Mouse (Mus musculus): ENCODE measurements around the gene Arf4. TPM values are rescaled to one million over a fixed set of nuclear protein-coding genes. Genes with fewer than 3 reads are reported as not detected.
"Not testable (repeated sequence)": the region's sequence is repeated elsewhere in the genome, so short reads cannot be mapped to it uniquely, and the experiment has no call there.

Gene Arf4
- polyA plus RNA-seq, 1 experiment: 122 TPM

GRCm38 (mm10) chr14:26658178-26658577 is 20.3 kb downstream of the Arf4 start:
- Histone ChIP-seq H3K4me3 (replicated peaks; ENCODE audit: extremely low read depth, low read depth, low read length) (no peak overlapping the region), H3K4me1 (ENCODE audit: control insufficient read depth, insufficient read depth, low read length) (no peaks in the 10 kb centered on the region)
- TF ChIP-seq CTCF (IDR thresholded peaks at IDR 0.05; ENCODE audit: insufficient read depth, low read length): no peak
- no peak for TF ChIP-seq POLR2A (IDR thresholded peaks at IDR 0.05; ENCODE audit: borderline replicate concordance, extremely low read depth, low read depth, low read length)
- DNase-seq: no peak

DNA sequence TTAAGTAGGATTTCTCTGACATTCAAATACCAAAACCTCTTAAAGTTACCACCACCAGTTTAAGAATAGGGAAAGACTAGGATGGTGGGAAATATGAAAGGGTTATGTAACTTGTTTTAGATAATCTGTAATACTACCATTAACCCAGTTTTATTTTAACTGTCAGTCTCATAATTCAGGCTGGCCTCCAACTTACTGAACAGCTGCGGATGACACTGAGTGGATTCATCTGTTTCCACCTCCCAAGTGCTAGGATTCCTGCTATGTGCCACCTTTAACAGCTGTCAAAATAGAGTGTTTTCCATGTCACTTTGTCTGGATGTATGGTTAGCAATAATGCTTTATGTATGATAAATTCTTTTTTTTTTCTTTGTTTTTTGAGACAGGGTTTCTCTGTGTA is 22.4 kb downstream of the Arf4 start:
- WGBS: 84% methylated on average over 1 of the region's 1 CpGs
- TF ChIP-seq POLR2A (IDR thresholded peaks at IDR 0.05; ENCODE audit: borderline replicate concordance, extremely low read depth, low read depth, low read length) (no peak), CTCF (IDR thresholded peaks at IDR 0.05; ENCODE audit: insufficient read depth, low read length) (no peak)
- Histone ChIP-seq H3K4me3 (replicated peaks; ENCODE audit: extremely low read depth, low read depth, low read length) (no peak overlapping the region), H3K4me1 (ENCODE audit: control insufficient read depth, insufficient read depth, low read length) (no peaks in the 10 kb centered on the region)
- DNase-seq: no peak

- TF ChIP-seq CTCF (IDR thresholded peaks at IDR 0.05; ENCODE audit: insufficient read depth, low read length) (no peak), POLR2A (IDR thresholded peaks at IDR 0.05; ENCODE audit: borderline replicate concordance, extremely low read depth, low read depth, low read length) (no peak)
- 78% methylated on average over 3 of the region's 3 CpGs for WGBS
- Histone ChIP-seq H3K4me3 (replicated peaks; ENCODE audit: extremely low read depth, low read depth, low read length) (no peak overlapping the region), H3K4me1 (ENCODE audit: control insufficient read depth, insufficient read depth, low read length) (peaks cover 2% of the 10 kb centered on the region)
- no peak for DNase-seq
These were observed 24.1 kb downstream of the Arf4 start for GRCm38 (mm10) chr14:26662016-26662415.

- peaks cover 4% of the 10 kb centered on the region for H3K4me1 ChIP-seq (ENCODE audit: control insufficient read depth, insufficient read depth, low read length)
- 76% methylated on average over 2 of the region's 2 CpGs for WGBS
- H3K4me3 ChIP-seq (replicated peaks; ENCODE audit: extremely low read depth, low read depth, low read length): no peak overlapping the region
These were observed 24.6 kb downstream of the Arf4 start for GRCm38 (mm10) chr14:26662488-26662887.

DNA sequence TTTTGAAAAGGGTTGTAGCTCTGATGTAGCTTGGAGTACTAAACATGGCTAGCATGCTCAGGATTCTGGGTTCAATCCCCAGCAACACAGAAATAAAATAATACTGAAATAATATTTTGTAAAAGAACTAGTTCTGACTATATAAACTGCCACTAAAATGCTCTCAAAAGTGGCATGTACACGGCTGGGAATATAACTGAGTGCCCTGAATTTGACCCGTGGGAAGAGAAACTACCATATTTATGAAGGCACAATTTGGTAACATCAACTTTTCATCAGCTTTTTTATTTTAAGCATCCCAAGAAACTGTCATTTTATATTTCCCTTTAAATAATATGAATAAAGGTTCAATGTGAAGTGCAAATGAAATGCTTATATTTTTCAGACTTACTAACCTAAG is 26.0 kb downstream of the Arf4 start:
- peaks cover 9% of the 10 kb centered on the region for H3K4me1 ChIP-seq (ENCODE audit: control insufficient read depth, insufficient read depth, low read length)
- WGBS: 89% methylated on average over 2 of the region's 2 CpGs
- DNase-seq: no peak
- H3K4me3 ChIP-seq (replicated peaks; ENCODE audit: extremely low read depth, low read depth, low read length): no peak overlapping the region
- TF ChIP-seq POLR2A (IDR thresholded peaks at IDR 0.05; ENCODE audit: borderline replicate concordance, extremely low read depth, low read depth, low read length) (no peak), CTCF (IDR thresholded peaks at IDR 0.05; ENCODE audit: insufficient read depth, low read length) (no peak)

More at GRCm38 (mm10) chr14:26662488-26662887, 24.6 kb downstream of the Arf4 start:
- DNase-seq: no peak
- TF ChIP-seq CTCF (IDR thresholded peaks at IDR 0.05; ENCODE audit: insufficient read depth, low read length): no peak

GRCm38 (mm10) chr14:26667991-26668370 is 30.1 kb downstream of the Arf4 start:
- Histone ChIP-seq H3K4me1 (ENCODE audit: control insufficient read depth, insufficient read depth, low read length) (peaks cover 9% of the 10 kb centered on the region), H3K4me3 (replicated peaks; ENCODE audit: extremely low read depth, low read depth, low read length) (peak overlapping the region; percentile 82)
- DNase-seq: no peak
- WGBS: 13% methylated on average over 6 of the region's 6 CpGs
- TF ChIP-seq CTCF (IDR thresholded peaks at IDR 0.05; ENCODE audit: insufficient read depth, low read length) (no peak), POLR2A (IDR thresholded peaks at IDR 0.05; ENCODE audit: borderline replicate concordance, extremely low read depth, low read depth, low read length) (no peak)

- peaks cover 9% of the 10 kb centered on the region for H3K4me1 ChIP-seq (ENCODE audit: control insufficient read depth, insufficient read depth, low read length)
- no peak for TF ChIP-seq POLR2A (IDR thresholded peaks at IDR 0.05; ENCODE audit: borderline replicate concordance, extremely low read depth, low read depth, low read length)
- TF ChIP-seq CTCF (IDR thresholded peaks at IDR 0.05; ENCODE audit: insufficient read depth, low read length): no peak
- WGBS: under 1% methylated on average over 73 of the region's 73 CpGs
- peak; percentile 26 for DNase-seq
- H3K4me3 ChIP-seq (replicated peaks; ENCODE audit: extremely low read depth, low read depth, low read length): peak overlapping the region; percentile 82
These were observed 30.8 kb downstream of the Arf4 start for GRCm38 (mm10) chr14:26668371-26669291.

- peak; percentile 94 for DNase-seq
- Histone ChIP-seq H3K4me3 (replicated peaks; ENCODE audit: extremely low read depth, low read depth, low read length) (peak within 1 kb of the TSS; percentile 82), H3K4me1 (ENCODE audit: control insufficient read depth, insufficient read depth, low read length) (peaks cover 9% of the 10 kb centered on the region)
- WGBS: under 1% methylated on average over 70 of the region's 70 CpGs
- TF ChIP-seq CTCF (IDR thresholded peaks at IDR 0.05; ENCODE audit: insufficient read depth, low read length): no peak
- peak; percentile 81 for TF ChIP-seq POLR2A (IDR thresholded peaks at IDR 0.05; ENCODE audit: borderline replicate concordance, extremely low read depth, low read depth, low read length)
These were observed 31.6 kb downstream of the Arf4 start, which contains the start of gene Pde12 for GRCm38 (mm10) chr14:26669292-26670073. Gene Pde12 (minus strand): TSS chr14:26669883.

DNA sequence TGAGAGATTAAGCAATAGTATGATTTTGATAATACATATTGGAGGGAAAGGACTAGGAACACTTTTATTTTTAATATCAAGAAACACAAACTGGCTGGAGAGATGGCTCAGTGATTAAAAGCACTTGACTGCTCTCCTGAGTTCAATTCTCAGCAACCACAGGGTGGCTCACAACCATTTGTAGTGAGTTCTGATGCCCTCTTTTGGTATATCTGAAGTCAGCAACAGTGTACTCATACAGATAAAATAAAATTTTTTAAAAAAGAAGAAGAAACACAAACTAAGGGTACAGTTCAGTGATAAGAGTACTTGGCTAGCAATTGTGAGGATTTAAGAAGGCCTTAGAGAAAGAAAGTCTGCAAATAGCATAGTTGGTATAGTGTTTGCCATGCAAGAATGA is 33.1 kb downstream of the Arf4 start:
- Histone ChIP-seq H3K4me3 (replicated peaks; ENCODE audit: extremely low read depth, low read depth, low read length) (no peak overlapping the region), H3K4me1 (ENCODE audit: control insufficient read depth, insufficient read depth, low read length) (peaks cover 9% of the 10 kb centered on the region)
- TF ChIP-seq CTCF (IDR thresholded peaks at IDR 0.05; ENCODE audit: insufficient read depth, low read length) (no peak), POLR2A (IDR thresholded peaks at IDR 0.05; ENCODE audit: borderline replicate concordance, extremely low read depth, low read depth, low read length) (no peak)
- DNase-seq: no peak

- H3K4me3 ChIP-seq (replicated peaks; ENCODE audit: extremely low read depth, low read depth, low read length); DNase-seq; H3K4me1 ChIP-seq (ENCODE audit: control insufficient read depth, insufficient read depth, low read length): not testable (repeated sequence)
- WGBS: 58% methylated on average over 17 of the region's 17 CpGs
These were observed 34.2 kb downstream of the Arf4 start for GRCm38 (mm10) chr14:26671870-26672615.

DNA sequence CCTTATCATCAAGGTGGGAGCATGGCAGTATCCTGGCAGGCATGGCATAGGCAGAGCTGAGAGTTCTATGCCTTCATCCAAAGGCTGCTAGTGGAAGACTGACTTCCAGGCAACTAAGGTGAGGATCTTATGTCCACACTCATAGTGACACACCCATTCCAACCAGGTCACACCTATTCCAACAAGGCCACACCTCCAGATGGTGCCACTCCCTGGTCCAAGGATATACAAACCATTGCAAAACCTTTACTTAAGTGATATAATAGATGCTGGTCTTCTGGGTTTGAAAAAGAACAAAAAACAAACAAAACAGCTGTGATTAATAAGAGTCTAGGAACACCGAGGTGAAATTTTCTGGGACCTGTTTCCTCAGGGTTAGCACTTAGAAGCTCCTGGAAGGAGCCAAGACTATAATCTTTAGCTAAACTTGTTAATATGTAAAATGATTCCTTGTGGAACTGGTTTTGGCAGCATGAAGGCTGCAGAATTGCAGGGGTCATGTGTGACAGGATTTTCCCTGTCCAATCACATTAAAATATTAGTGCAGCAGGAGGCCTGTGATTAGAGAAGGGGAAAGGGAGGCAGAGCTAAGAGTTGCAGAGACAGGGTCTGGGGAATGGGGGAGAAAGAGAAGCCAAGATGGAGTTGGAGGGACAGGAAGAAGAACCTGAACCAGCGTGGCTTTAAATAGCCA is 36.7 kb downstream of the Arf4 start:
- WGBS: 75% methylated on average over 2 of the region's 2 CpGs
- not testable (repeated sequence) for DNase-seq; H3K4me1 ChIP-seq (ENCODE audit: control insufficient read depth, insufficient read depth, low read length); H3K4me3 ChIP-seq (replicated peaks; ENCODE audit: extremely low read depth, low read depth, low read length)
